Mouse (Mus musculus): Measurements from ENCODE around the gene Card14.

GRCm38 (mm10) chr11:119300246-119300935, 7.2 kb upstream of the Card14 start:
- TF ChIP-seq CTCF (IDR thresholded peaks at IDR 0.05; ENCODE audit: control insufficient read depth, insufficient read depth, insufficient replicate concordance, low read depth, low read length) (no peak), POLR2A (IDR thresholded peaks at IDR 0.05; ENCODE audit: control insufficient read depth, low read depth, low read length) (no peak)

Measured in testis, adult 2 months (tissue).